Mouse (Mus musculus) E14TG2a.4 (cell line): ENCODE data around the gene Cyp1a1.

ENCODE experiments used
- CTCF ChIP-seq: conservative IDR thresholded peaks from 2 replicates; pipeline ENCODE4 v1.5.1; 2014; ENCODE audit warnings: low read length
- POU5F1 ChIP-seq: IDR thresholded peaks from 2 replicates; pipeline ENCODE4 v1.6.1; 2014; ENCODE audit warnings: low read length, borderline replicate concordance

- no peak for TF ChIP-seq CTCF
- no peak for TF ChIP-seq POU5F1
Measured at GRCm38 (mm10) chr9:57667817-57668216, 19.9 kb upstream of the Cyp1a1 start.
